Mouse (Mus musculus): ENCODE measurements around the gene Lrrc3c. TPM values are rescaled to one million over a fixed set of nuclear protein-coding genes. Genes with fewer than 3 reads are reported as not detected.
A peak's percentile ranks its signal among the peaks of the same experiment; 100 is the strongest.

Gene Lrrc3c
- polyA plus RNA-seq, 1 experiment from 2014 or later: not detected

- Histone ChIP-seq H3K4me1 (peaks cover 29% of the 10 kb centered on the region), H3K36me3 (peaks cover 46% of the 10 kb centered on the region), H3K27me3 (ENCODE audit: low read depth, poor library complexity, severe bottlenecking) (no peaks in the 10 kb centered on the region), H3K27ac (replicated peaks) (peak overlapping the region; percentile 42; the same call in 1 of the 2 replicates), H3K9me3 (replicated peaks) (no peaks in the 10 kb centered on the region), H3K4me3 (no peak overlapping the region)
- DNase-seq (ENCODE audit: low spot score): no peak
- WGBS: 68% methylated on average over 16 of the region's 16 CpGs
Measured at GRCm38 (mm10) chr11:98580301-98581121, 17.6 kb upstream of the Lrrc3c start.

DNA sequence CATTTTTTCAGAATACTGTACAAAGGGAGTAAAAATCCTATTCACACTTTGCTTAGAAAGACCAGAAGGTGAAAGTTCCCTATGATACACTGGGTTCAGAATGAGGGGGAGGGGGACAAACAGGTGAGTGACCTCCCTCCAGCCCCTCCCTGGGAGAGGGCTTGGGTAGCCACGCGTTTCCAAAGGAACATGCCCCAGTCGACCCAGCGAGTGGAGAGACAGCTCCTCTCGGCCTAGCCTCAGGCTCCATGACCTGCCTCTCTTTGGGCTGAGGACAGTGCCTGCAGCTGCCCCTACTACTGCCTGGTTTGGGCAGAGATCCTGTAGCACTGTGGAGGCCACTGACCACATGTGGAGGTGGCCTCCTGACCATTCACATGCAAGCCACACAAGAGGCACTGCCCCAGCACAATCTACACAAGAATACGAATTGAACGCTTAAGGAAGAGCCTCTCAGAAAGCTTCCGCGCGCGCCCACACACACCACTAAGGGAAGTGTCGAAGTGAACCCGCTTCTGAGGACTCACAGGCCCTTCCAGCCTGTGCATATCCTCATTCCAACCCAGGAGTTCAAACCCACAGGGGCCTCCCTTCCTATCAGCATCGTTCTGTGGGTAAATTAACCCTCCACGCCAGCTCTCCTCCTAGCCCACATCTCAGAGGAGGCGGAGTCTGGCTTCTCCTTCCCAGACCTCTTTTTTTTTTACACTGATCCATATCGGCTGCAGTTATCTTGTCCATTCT lies 16.6 kb upstream of the Lrrc3c start:
- 67% methylated on average over 17 of the region's 17 CpGs for WGBS
- Histone ChIP-seq H3K9me3 (replicated peaks) (no peaks in the 10 kb centered on the region), H3K4me1 (peaks cover 38% of the 10 kb centered on the region), H3K27ac (replicated peaks) (peak overlapping the region; percentile 42; the same call in 1 of the 2 replicates), H3K4me3 (no peak overlapping the region), H3K27me3 (ENCODE audit: low read depth, poor library complexity, severe bottlenecking) (no peaks in the 10 kb centered on the region), H3K36me3 (peaks cover 46% of the 10 kb centered on the region)
- no peak for DNase-seq (ENCODE audit: low spot score)

- Histone ChIP-seq H3K36me3 (peaks cover 46% of the 10 kb centered on the region), H3K27me3 (ENCODE audit: low read depth, poor library complexity, severe bottlenecking) (no peaks in the 10 kb centered on the region), H3K4me1 (peaks cover 40% of the 10 kb centered on the region), H3K4me3 (0 out of 2 replicates have a peak overlapping the region, but pooled peaks have one; percentile 10), H3K9me3 (replicated peaks) (no peaks in the 10 kb centered on the region), H3K27ac (replicated peaks) (peak overlapping the region; percentile 52; the same call in 1 of the 2 replicates)
- WGBS: 77% methylated on average over 8 of the region's 8 CpGs
- no peak for DNase-seq (ENCODE audit: low spot score)
Measured at GRCm38 (mm10) chr11:98582030-98582388, 16.1 kb upstream of the Lrrc3c start.

DNA sequence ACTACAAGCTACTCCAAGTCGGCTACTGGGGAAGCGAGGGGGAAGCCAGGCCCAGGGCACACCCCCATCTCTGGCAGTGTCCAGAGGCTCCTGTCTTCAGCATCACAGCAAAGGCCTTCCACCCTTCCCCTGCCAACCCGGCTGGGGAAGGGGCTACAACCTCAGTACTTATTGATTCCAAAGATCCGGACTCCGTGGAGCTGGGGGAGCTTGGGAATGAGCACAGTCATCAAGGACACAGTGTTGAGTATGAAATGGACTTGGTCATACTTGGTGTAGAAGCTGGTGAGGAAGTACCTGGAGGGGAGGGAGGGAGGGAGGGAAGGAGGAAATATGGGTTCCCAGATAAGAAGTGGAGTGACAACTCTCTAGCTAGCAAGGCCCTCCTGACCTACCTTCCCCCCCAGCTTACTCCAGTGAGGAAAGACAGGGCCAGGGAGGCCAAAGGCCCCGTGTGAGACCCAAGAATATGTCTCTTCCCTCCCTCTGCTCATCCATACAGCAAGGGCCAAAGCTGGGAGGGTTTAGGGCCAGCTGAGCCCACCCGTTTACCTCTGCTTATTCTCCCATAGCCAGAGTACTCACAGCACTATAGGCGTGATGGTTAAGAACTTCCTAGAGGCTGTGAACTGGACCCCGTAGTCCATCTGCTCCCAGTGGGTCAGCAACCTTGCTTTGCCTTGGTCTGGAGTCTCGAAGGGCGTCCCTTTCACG lies 15.4 kb upstream of the Lrrc3c start:
- DNase-seq (ENCODE audit: low spot score): no peak
- Histone ChIP-seq H3K27me3 (ENCODE audit: low read depth, poor library complexity, severe bottlenecking) (no peaks in the 10 kb centered on the region), H3K36me3 (peaks cover 46% of the 10 kb centered on the region), H3K4me1 (peaks cover 46% of the 10 kb centered on the region), H3K4me3 (no peak overlapping the region), H3K27ac (replicated peaks) (peak overlapping the region; percentile 52; the same call in 1 of the 2 replicates), H3K9me3 (replicated peaks) (no peaks in the 10 kb centered on the region)
- 90% methylated on average over 12 of the region's 12 CpGs for WGBS

GRCm38 (mm10) chr11:98583265-98583552 lies 14.9 kb upstream of the Lrrc3c start:
- Histone ChIP-seq H3K27ac (replicated peaks) (0 out of 2 replicates have a peak overlapping the region, but pooled peaks have one; percentile 14), H3K27me3 (ENCODE audit: low read depth, poor library complexity, severe bottlenecking) (no peaks in the 10 kb centered on the region), H3K4me3 (no peak overlapping the region), H3K4me1 (peaks cover 51% of the 10 kb centered on the region), H3K36me3 (peaks cover 46% of the 10 kb centered on the region), H3K9me3 (replicated peaks) (no peaks in the 10 kb centered on the region)
- DNase-seq (ENCODE audit: low spot score): no peak
- 88% methylated on average over 3 of the region's 3 CpGs for WGBS

- no peak for DNase-seq (ENCODE audit: low spot score)
- Histone ChIP-seq H3K27me3 (ENCODE audit: low read depth, poor library complexity, severe bottlenecking) (no peaks in the 10 kb centered on the region), H3K9me3 (replicated peaks) (no peaks in the 10 kb centered on the region), H3K4me3 (no peak overlapping the region), H3K36me3 (peaks cover 46% of the 10 kb centered on the region), H3K4me1 (peaks cover 54% of the 10 kb centered on the region), H3K27ac (replicated peaks) (0 out of 2 replicates have a peak overlapping the region, but pooled peaks have one; percentile 14)
- WGBS: 33% methylated on average over 3 of the region's 3 CpGs
Measured at GRCm38 (mm10) chr11:98583571-98583970, 14.5 kb upstream of the Lrrc3c start.

DNA sequence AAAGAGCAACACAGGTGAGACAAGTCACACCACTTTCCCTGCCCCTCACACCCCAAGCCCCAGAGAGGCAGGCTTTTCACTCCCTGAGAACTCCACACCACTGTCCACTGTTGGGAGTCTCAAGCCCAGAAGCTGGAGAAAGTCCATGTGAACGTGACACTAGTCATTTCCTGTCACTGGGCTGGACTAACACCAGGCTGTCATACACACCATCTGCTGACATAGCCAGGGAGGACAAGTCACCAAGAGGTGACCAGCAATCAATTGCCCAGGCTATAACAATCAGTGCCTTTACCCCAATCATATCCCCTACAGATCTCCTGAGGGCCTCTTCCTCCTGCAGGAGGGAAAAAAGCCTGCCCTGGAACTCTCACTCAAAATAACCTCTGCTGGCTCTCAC lies 13.9 kb upstream of the Lrrc3c start:
- H3K27ac ChIP-seq (replicated peaks): no peak overlapping the region
- peaks cover 46% of the 10 kb centered on the region for H3K36me3 ChIP-seq
- 70% methylated on average over 1 of the region's 1 CpGs for WGBS
- H3K4me3 ChIP-seq: no peak overlapping the region
- DNase-seq (ENCODE audit: low spot score): no peak
- H3K27me3 ChIP-seq (ENCODE audit: low read depth, poor library complexity, severe bottlenecking): 0 out of 2 replicates have a peak, but pooled peaks cover 4% of the 10 kb centered on the region
- H3K4me1 ChIP-seq: peaks cover 59% of the 10 kb centered on the region
- H3K9me3 ChIP-seq (replicated peaks): no peaks in the 10 kb centered on the region

DNA sequence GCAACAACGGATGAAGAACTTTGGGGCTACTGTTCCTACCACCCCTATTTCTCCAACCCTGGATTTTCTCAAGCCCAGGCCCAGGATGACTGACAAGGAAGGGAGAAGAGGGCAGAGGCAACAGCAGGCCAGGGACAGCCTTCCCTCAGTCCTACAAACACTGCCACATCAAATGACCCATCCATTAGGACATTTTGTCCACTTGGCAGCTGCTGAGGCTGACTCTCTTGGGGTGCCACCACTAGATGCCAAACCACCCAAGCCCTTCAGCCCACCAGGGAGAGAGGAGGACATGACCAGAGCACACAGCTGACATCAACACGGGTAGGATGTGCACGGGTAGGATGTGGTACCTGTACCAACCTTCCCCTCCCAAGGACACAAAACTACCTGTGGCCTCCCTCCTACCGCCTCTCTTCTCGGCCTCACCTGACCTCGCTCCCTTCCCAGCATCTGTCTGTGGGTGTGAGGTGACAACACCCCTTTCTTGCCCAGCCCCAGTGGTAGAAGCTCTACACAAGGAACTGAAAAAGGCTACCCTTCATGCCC lies 13.4 kb upstream of the Lrrc3c start:
- Histone ChIP-seq H3K27ac (replicated peaks) (no peak overlapping the region), H3K9me3 (replicated peaks) (no peaks in the 10 kb centered on the region), H3K27me3 (ENCODE audit: low read depth, poor library complexity, severe bottlenecking) (peaks cover 5% of the 10 kb centered on the region; the same call in 1 of the 2 replicates), H3K4me1 (peaks cover 63% of the 10 kb centered on the region), H3K36me3 (peaks cover 46% of the 10 kb centered on the region), H3K4me3 (peak overlapping the region; percentile 70; the same call in 1 of the 2 replicates)
- no peak for DNase-seq (ENCODE audit: low spot score)
- WGBS: 93% methylated on average over 6 of the region's 6 CpGs

DNA sequence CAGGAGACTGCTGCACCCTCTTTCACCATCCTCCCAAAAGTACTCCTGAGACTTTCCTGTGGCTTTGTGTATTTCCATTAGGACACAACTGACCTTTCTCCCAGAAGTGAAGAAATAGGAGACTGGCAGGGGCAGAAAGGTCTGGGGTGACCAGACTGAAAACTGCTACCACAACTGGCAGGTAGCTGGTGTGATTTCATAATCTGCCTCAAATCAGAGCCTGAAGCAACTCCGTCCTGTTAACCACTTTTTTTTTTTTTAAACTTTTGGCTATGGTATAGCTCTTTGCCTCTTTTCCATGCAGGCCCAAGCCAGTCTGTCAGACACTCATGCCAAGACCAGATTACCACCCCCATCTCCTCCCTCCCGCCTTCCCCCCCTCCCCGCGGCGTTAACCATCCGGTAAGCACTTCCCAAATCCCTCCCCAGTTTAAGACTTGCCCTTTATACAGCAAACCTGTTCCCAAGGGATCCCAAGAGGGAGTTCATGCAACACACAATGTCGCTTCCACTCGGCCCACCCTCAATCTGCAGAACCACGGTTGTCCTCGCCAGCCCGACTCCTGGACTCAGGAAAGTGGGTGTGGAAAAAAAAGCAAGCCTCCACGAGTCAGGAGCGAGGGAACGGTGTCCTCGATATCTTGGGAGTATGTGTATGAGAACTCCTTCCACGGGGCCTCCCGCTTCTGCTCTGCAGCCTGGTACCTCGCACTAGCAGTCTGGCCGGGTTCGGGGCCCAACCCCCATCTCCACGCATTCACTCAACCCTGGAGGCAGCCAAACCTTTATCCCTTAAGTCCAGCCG lies 11.8 kb upstream of the Lrrc3c start:
- peaks cover 56% of the 10 kb centered on the region for H3K4me1 ChIP-seq
- no peaks in the 10 kb centered on the region for H3K9me3 ChIP-seq (replicated peaks)
- H3K27me3 ChIP-seq (ENCODE audit: low read depth, poor library complexity, severe bottlenecking): peaks cover 6% of the 10 kb centered on the region; the same call in 1 of the 2 replicates
- no peak for DNase-seq (ENCODE audit: low spot score)
- WGBS: 2% methylated on average over 22 of the region's 22 CpGs
- H3K4me3 ChIP-seq: peak overlapping the region; percentile 70
- H3K27ac ChIP-seq (replicated peaks): peak overlapping the region; percentile 88
- H3K36me3 ChIP-seq: peaks cover 30% of the 10 kb centered on the region

- Histone ChIP-seq H3K27me3 (ENCODE audit: low read depth, poor library complexity, severe bottlenecking) (peaks cover 13% of the 10 kb centered on the region; the same call in 1 of the 2 replicates), H3K4me3 (peak within 1 kb of the TSS; percentile 70), H3K36me3 (peaks cover 22% of the 10 kb centered on the region), H3K4me1 (peaks cover 53% of the 10 kb centered on the region), H3K27ac (replicated peaks) (peak within 1 kb of the TSS; percentile 88), H3K9me3 (replicated peaks) (no peaks in the 10 kb centered on the region)
- under 1% methylated on average over 49 of the region's 49 CpGs for WGBS
- DNase-seq (ENCODE audit: low spot score): peak; percentile 100
Measured at GRCm38 (mm10) chr11:98586892-98587563, 11.1 kb upstream of the Lrrc3c start, which contains the start of gene Ormdl3. Gene Ormdl3, minus strand, starts transcription at chr11:98587368.
